In the genomic region with DNA sequence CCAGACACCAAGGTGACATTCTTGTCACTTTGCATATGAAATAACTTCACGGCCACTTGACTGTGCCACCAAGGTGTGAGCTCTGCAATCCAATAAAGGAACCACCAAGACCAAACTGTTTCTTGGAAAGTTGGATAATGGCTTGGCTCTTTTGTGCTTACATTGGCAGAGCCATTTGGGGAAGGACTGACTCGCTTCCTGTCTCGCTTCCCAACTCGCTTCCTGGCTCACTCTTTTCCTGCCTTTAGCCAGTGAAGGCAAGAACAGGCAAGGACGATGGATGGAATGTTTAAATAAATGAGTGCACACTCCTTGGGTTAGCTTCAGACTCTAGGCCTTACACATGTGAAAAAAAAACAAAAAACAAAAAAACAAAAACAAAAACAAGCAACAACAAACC, we compare ENCODE assay signal across 15 mouse cellular contexts.
"Had no signal": no experiment of that assay in that cellular context is flagged by ENCODE, and none has a peak within 500 bp of the region (broad histone marks: within the 10 kb centered on the region; RNA-seq: fewer than 3 reads in every experiment).

No protein-coding gene starts in this region.

- H3K36me3 ChIP-seq: limb, embryonic 13.5 days; liver, embryonic 12.5 days; midbrain, embryonic 10.5 days; neural tube, embryonic 12.5 days; stomach, embryonic 15.5 days had no signal

- DNase-seq: kidney, postnatal 4 days; lung, embryonic 14.5 days; lung, postnatal 10 days; lung, postnatal 4 days; midbrain, embryonic 14.5 days; right cerebral cortex, postnatal 4 days; spleen, adult 18-20 months had no signal

- ATAC-seq: liver, embryonic 12.5 days had no signal

- H3K4me3 ChIP-seq: layer of hippocampus, adult 2 months; limb, embryonic 13.5 days; liver, embryonic 12.5 days; midbrain, embryonic 10.5 days; myocyte; neural tube, embryonic 12.5 days; stomach, embryonic 15.5 days had no signal

- H3K27me3 ChIP-seq: limb, embryonic 13.5 days; liver, embryonic 12.5 days; neural tube, embryonic 12.5 days; stomach, embryonic 15.5 days had no signal

- H3K9ac ChIP-seq: limb, embryonic 13.5 days; liver, embryonic 12.5 days; lung, embryonic 14.5 days; neural tube, embryonic 12.5 days; stomach, embryonic 15.5 days had no signal

- H3K27ac ChIP-seq: kidney, postnatal 0 days; layer of hippocampus, adult 2 months; limb, embryonic 13.5 days; liver, embryonic 12.5 days; midbrain, embryonic 10.5 days; neural tube, embryonic 12.5 days; stomach, embryonic 15.5 days had no signal

- H3K4me1 ChIP-seq: limb, embryonic 13.5 days; liver, embryonic 12.5 days; midbrain, embryonic 10.5 days; neural tube, embryonic 12.5 days; stomach, embryonic 15.5 days had no signal

- H3K4me2 ChIP-seq: limb, embryonic 13.5 days; liver, embryonic 12.5 days; lung, embryonic 14.5 days; neural tube, embryonic 12.5 days; stomach, embryonic 15.5 days had no signal

- H3K9me3 ChIP-seq: limb, embryonic 13.5 days; midbrain, embryonic 10.5 days; neural tube, embryonic 12.5 days; stomach, embryonic 15.5 days had no signal
